Mouse (Mus musculus): ENCODE results near the gene Adgre5.

The Adgre5 gene

GRCm38 (mm10) chr8:83722631-83723030 lies 18.5 kb downstream of the Adgre5 start:
- DNase-seq (ENCODE audit: low spot score in 2 of 2), result no peak

- peak in 1 of 2 experiments; percentile 48 for DNase-seq (ENCODE audit: low spot score in 2 of 2)
Measured at GRCm38 (mm10) chr8:83721405-83722025, 19.6 kb downstream of the Adgre5 start.

GRCm38 (mm10) chr8:83719693-83720092 lies 21.4 kb downstream of the Adgre5 start:
- no peak for DNase-seq (ENCODE audit: low spot score in 2 of 2)

- DNase-seq (ENCODE audit: low spot score in 2 of 2), result no peak
Measured at GRCm38 (mm10) chr8:83719048-83719447, 22.1 kb downstream of the Adgre5 start.

- DNase-seq (ENCODE audit: low spot score in 2 of 2), result no peak
Measured at GRCm38 (mm10) chr8:83716563-83716962, 24.6 kb downstream of the Adgre5 start.

- DNase-seq (ENCODE audit: low spot score in 2 of 2), result no peak
Measured at GRCm38 (mm10) chr8:83715771-83716170, 25.4 kb downstream of the Adgre5 start.

- DNase-seq (ENCODE audit: low spot score in 2 of 2), result peak; percentile 94 to 96
Measured at GRCm38 (mm10) chr8:83715031-83715690, 26.0 kb downstream of the Adgre5 start, which contains the start of gene Ddx39. TSS of gene Ddx39 (plus strand) at chr8:83715177.

- DNase-seq (ENCODE audit: low spot score in 2 of 2), result no peak
Measured at GRCm38 (mm10) chr8:83714676-83715030, 26.5 kb downstream of the Adgre5 start.

- DNase-seq (ENCODE audit: low spot score in 2 of 2), result no peak
Measured at GRCm38 (mm10) chr8:83707554-83707953, 33.6 kb downstream of the Adgre5 start.

- DNase-seq (ENCODE audit: low spot score in 2 of 2), result no peak
Measured at GRCm38 (mm10) chr8:83706411-83706810, 34.7 kb downstream of the Adgre5 start.

- DNase-seq (ENCODE audit: low spot score in 2 of 2), result no peak
Measured at GRCm38 (mm10) chr8:83703426-83703825, 37.7 kb downstream of the Adgre5 start.

- no peak for DNase-seq (ENCODE audit: low spot score in 2 of 2)
Measured at GRCm38 (mm10) chr8:83700423-83701085, 40.6 kb downstream of the Adgre5 start.

- DNase-seq (ENCODE audit: low spot score in 2 of 2), result no peak
Measured at GRCm38 (mm10) chr8:83699566-83699965, 41.6 kb downstream of the Adgre5 start.

- DNase-seq (ENCODE audit: low spot score in 2 of 2), result peak; percentile 68 to 82
Measured at GRCm38 (mm10) chr8:83698661-83699453, 42.3 kb downstream of the Adgre5 start, which contains the start of gene Pkn1. TSS of gene Pkn1 (minus strand) at chr8:83699179.

- DNase-seq (ENCODE audit: low spot score in 2 of 2), result peak; percentile 42 to 43
Measured at GRCm38 (mm10) chr8:83698291-83698660, 42.9 kb downstream of the Adgre5 start.

- DNase-seq (ENCODE audit: low spot score in 2 of 2), result peak; percentile 52 to 72
Measured at GRCm38 (mm10) chr8:83697374-83698220, 43.5 kb downstream of the Adgre5 start.

- DNase-seq (ENCODE audit: low spot score in 2 of 2), result no peak
Measured at GRCm38 (mm10) chr8:83695351-83696106, 45.6 kb downstream of the Adgre5 start.

GRCm38 (mm10) chr8:83694369-83695160 lies 46.6 kb downstream of the Adgre5 start:
- no peak for DNase-seq (ENCODE audit: low spot score in 2 of 2)

- no peak for DNase-seq (ENCODE audit: low spot score in 2 of 2)
Measured at GRCm38 (mm10) chr8:83693609-83694236, 47.4 kb downstream of the Adgre5 start.

Data from urinary bladder, postnatal 36 days (tissue).